Mouse (Mus musculus): ENCODE data around the gene Vmo1.

DNA sequence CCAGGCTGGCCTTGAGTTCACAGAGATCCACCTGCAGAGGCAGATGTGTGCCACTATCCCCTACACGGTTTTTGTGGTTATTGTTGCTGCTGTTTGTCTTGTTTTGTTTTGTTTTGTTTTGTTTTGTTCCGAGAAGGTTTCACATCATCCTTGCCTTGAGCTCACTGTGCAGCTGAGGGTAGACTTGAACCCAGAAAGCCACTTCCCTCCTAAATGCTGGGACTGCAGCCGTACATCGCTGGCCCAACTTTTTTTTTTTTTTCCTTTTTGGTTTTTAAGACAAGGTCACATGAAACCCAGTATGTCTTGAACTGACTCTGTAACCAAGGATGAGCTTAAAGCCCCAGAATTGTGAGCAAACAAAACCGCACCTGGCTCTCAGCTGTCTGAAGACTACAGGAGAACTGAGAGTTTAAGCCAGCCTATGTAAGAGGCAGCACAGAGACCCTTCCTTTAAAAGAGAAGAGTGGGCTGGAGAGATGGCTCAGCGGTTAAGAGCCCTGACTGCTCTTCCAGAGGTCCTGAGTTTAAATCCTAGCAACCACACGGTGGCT is 7.4 kb downstream of the Vmo1 start:
- TF ChIP-seq CTCF (IDR thresholded peaks at IDR 0.05; ENCODE audit: low read depth, low read length) (no peak), TAL1 (conservative IDR thresholded peaks at IDR 0.05; ENCODE audit: low read depth, low read length) (no peak)
